Mouse (Mus musculus): ENCODE measurements around the gene Sh3tc1. TPM values are rescaled to one million over a fixed set of nuclear protein-coding genes. Genes with fewer than 3 reads are reported as not detected.

The Sh3tc1 gene
- polyA plus RNA-seq (2014; fragmentation: Nextera tagmentation; extraction: Ambion mirVana): 2.3 and 3.2 TPM in 2 replicates

GRCm38 (mm10) chr5:35739536-35740278, at the start of gene Sh3tc1:
Sh3tc1 (minus strand) TSS chr5:35739987.
- H3K4me1 ChIP-seq (ENCODE audit: control insufficient read depth, insufficient read depth, low read length): no peaks in the 10 kb centered on the region
- no peak within 1 kb of the TSS for H3K9ac ChIP-seq (ENCODE audit: low read length)
- H3K4me2 ChIP-seq: no peak within 1 kb of the TSS
- H3K27ac ChIP-seq (ENCODE audit: low read depth, low read length): no peak within 1 kb of the TSS
- no peaks in the 10 kb centered on the region for H3K9me3 ChIP-seq (ENCODE audit: control insufficient read depth, low read length)
- no peaks in the 10 kb centered on the region for H3K36me3 ChIP-seq (ENCODE audit: control insufficient read depth, insufficient read depth, low read length)
- DNase-seq (ENCODE audit: low spot score, missing footprints): no peak
- 22% methylated on average over 10 of the region's 10 CpGs for WGBS
- no peak within 1 kb of the TSS for H3K4me3 ChIP-seq (ENCODE audit: low read depth, low read length)
- peaks cover 4% of the 10 kb centered on the region; the same call in 1 of the 2 replicates for H3K27me3 ChIP-seq (ENCODE audit: control insufficient read depth, insufficient read depth, low read length)
- no peak for ATAC-seq (ENCODE audit: low FRiP score)

- 85% methylated on average over 6 of the region's 6 CpGs for WGBS
- no peak overlapping the region for H3K27ac ChIP-seq (ENCODE audit: low read depth, low read length)
Measured at GRCm38 (mm10) chr5:35788719-35789118, 48.9 kb upstream of the Sh3tc1 start.

GRCm38 (mm10) chr5:35787847-35788246, 48.1 kb upstream of the Sh3tc1 start:
- Histone ChIP-seq H3K9me3 (ENCODE audit: control insufficient read depth, low read length) (no peaks in the 10 kb centered on the region), H3K27ac (ENCODE audit: low read depth, low read length) (no peak overlapping the region), H3K27me3 (ENCODE audit: control insufficient read depth, insufficient read depth, low read length) (no peaks in the 10 kb centered on the region), H3K4me1 (ENCODE audit: control insufficient read depth, insufficient read depth, low read length) (no peaks in the 10 kb centered on the region), H3K36me3 (ENCODE audit: control insufficient read depth, insufficient read depth, low read length) (no peaks in the 10 kb centered on the region), H3K9ac (ENCODE audit: low read length) (no peak overlapping the region), H3K4me2 (no peak overlapping the region), H3K4me3 (ENCODE audit: low read depth, low read length) (no peak overlapping the region)
- 89% methylated on average over 12 of the region's 12 CpGs for WGBS
- DNase-seq (ENCODE audit: low spot score, missing footprints) (no peak), ATAC-seq (ENCODE audit: low FRiP score) (no peak)

More at GRCm38 (mm10) chr5:35788719-35789118, 48.9 kb upstream of the Sh3tc1 start:
- Histone ChIP-seq H3K4me3 (ENCODE audit: low read depth, low read length) (no peak overlapping the region), H3K27me3 (ENCODE audit: control insufficient read depth, insufficient read depth, low read length) (no peaks in the 10 kb centered on the region), H3K36me3 (ENCODE audit: control insufficient read depth, insufficient read depth, low read length) (no peaks in the 10 kb centered on the region), H3K9ac (ENCODE audit: low read length) (no peak overlapping the region), H3K4me1 (ENCODE audit: control insufficient read depth, insufficient read depth, low read length) (no peaks in the 10 kb centered on the region), H3K9me3 (ENCODE audit: control insufficient read depth, low read length) (no peaks in the 10 kb centered on the region), H3K4me2 (no peak overlapping the region)
- ATAC-seq (ENCODE audit: low FRiP score) (no peak), DNase-seq (ENCODE audit: low spot score, missing footprints) (no peak)

GRCm38 (mm10) chr5:35785853-35786252, 46.1 kb upstream of the Sh3tc1 start:
- no peak for DNase-seq (ENCODE audit: low spot score, missing footprints)
- WGBS: 70% methylated on average over 7 of the region's 7 CpGs

GRCm38 (mm10) chr5:35782648-35783180, 42.9 kb upstream of the Sh3tc1 start:
- DNase-seq (ENCODE audit: low spot score, missing footprints) (no peak), ATAC-seq (ENCODE audit: low FRiP score) (no peak)
- no peaks in the 10 kb centered on the region for H3K36me3 ChIP-seq (ENCODE audit: control insufficient read depth, insufficient read depth, low read length)
- H3K4me1 ChIP-seq (ENCODE audit: control insufficient read depth, insufficient read depth, low read length): no peaks in the 10 kb centered on the region
- H3K4me3 ChIP-seq (ENCODE audit: low read depth, low read length): no peak overlapping the region
- no peak overlapping the region for H3K4me2 ChIP-seq
- 61% methylated on average over 10 of the region's 10 CpGs for WGBS
- H3K27me3 ChIP-seq (ENCODE audit: control insufficient read depth, insufficient read depth, low read length): no peaks in the 10 kb centered on the region
- H3K9ac ChIP-seq (ENCODE audit: low read length): no peak overlapping the region
- H3K27ac ChIP-seq (ENCODE audit: low read depth, low read length): no peak overlapping the region
- H3K9me3 ChIP-seq (ENCODE audit: control insufficient read depth, low read length): no peaks in the 10 kb centered on the region

More at GRCm38 (mm10) chr5:35785853-35786252, 46.1 kb upstream of the Sh3tc1 start:
- Histone ChIP-seq H3K4me1 (ENCODE audit: control insufficient read depth, insufficient read depth, low read length) (no peaks in the 10 kb centered on the region), H3K27ac (ENCODE audit: low read depth, low read length) (no peak overlapping the region), H3K27me3 (ENCODE audit: control insufficient read depth, insufficient read depth, low read length) (no peaks in the 10 kb centered on the region), H3K4me3 (ENCODE audit: low read depth, low read length) (no peak overlapping the region), H3K9ac (ENCODE audit: low read length) (no peak overlapping the region), H3K9me3 (ENCODE audit: control insufficient read depth, low read length) (no peaks in the 10 kb centered on the region), H3K36me3 (ENCODE audit: control insufficient read depth, insufficient read depth, low read length) (no peaks in the 10 kb centered on the region), H3K4me2 (no peak overlapping the region)
- ATAC-seq (ENCODE audit: low FRiP score): no peak

GRCm38 (mm10) chr5:35781116-35781515, 41.3 kb upstream of the Sh3tc1 start:
- Histone ChIP-seq H3K9ac (ENCODE audit: low read length) (no peak overlapping the region), H3K27ac (ENCODE audit: low read depth, low read length) (no peak overlapping the region), H3K27me3 (ENCODE audit: control insufficient read depth, insufficient read depth, low read length) (no peaks in the 10 kb centered on the region), H3K36me3 (ENCODE audit: control insufficient read depth, insufficient read depth, low read length) (no peaks in the 10 kb centered on the region), H3K4me1 (ENCODE audit: control insufficient read depth, insufficient read depth, low read length) (no peaks in the 10 kb centered on the region), H3K4me2 (no peak overlapping the region), H3K4me3 (ENCODE audit: low read depth, low read length) (no peak overlapping the region), H3K9me3 (ENCODE audit: control insufficient read depth, low read length) (no peaks in the 10 kb centered on the region)
- no peak for ATAC-seq (ENCODE audit: low FRiP score)
- 81% methylated on average over 3 of the region's 3 CpGs for WGBS
- no peak for DNase-seq (ENCODE audit: low spot score, missing footprints)

- Histone ChIP-seq H3K36me3 (ENCODE audit: control insufficient read depth, insufficient read depth, low read length) (no peaks in the 10 kb centered on the region), H3K27ac (ENCODE audit: low read depth, low read length) (no peak overlapping the region), H3K9ac (ENCODE audit: low read length) (no peak overlapping the region), H3K4me2 (no peak overlapping the region), H3K9me3 (ENCODE audit: control insufficient read depth, low read length) (no peaks in the 10 kb centered on the region), H3K4me3 (ENCODE audit: low read depth, low read length) (no peak overlapping the region), H3K4me1 (ENCODE audit: control insufficient read depth, insufficient read depth, low read length) (no peaks in the 10 kb centered on the region), H3K27me3 (ENCODE audit: control insufficient read depth, insufficient read depth, low read length) (no peaks in the 10 kb centered on the region)
- DNase-seq (ENCODE audit: low spot score, missing footprints): no peak
- ATAC-seq (ENCODE audit: low FRiP score): no peak
- 75% methylated on average over 6 of the region's 6 CpGs for WGBS
Measured at GRCm38 (mm10) chr5:35774137-35774424, 34.3 kb upstream of the Sh3tc1 start.

- 84% methylated on average over 13 of the region's 13 CpGs for WGBS
- peak; percentile 60 for DNase-seq (ENCODE audit: low spot score, missing footprints)
Measured at GRCm38 (mm10) chr5:35773274-35774136, 33.7 kb upstream of the Sh3tc1 start.

More at GRCm38 (mm10) chr5:35773274-35774136, 33.7 kb upstream of the Sh3tc1 start:
- Histone ChIP-seq H3K4me3 (ENCODE audit: low read depth, low read length) (no peak overlapping the region), H3K9me3 (ENCODE audit: control insufficient read depth, low read length) (no peaks in the 10 kb centered on the region), H3K4me1 (ENCODE audit: control insufficient read depth, insufficient read depth, low read length) (no peaks in the 10 kb centered on the region), H3K9ac (ENCODE audit: low read length) (no peak overlapping the region), H3K4me2 (no peak overlapping the region), H3K27ac (ENCODE audit: low read depth, low read length) (no peak overlapping the region), H3K36me3 (ENCODE audit: control insufficient read depth, insufficient read depth, low read length) (no peaks in the 10 kb centered on the region), H3K27me3 (ENCODE audit: control insufficient read depth, insufficient read depth, low read length) (no peaks in the 10 kb centered on the region)
- no peak for ATAC-seq (ENCODE audit: low FRiP score)

Measured in midbrain, embryonic 11.5 days (tissue).